Mouse (Mus musculus) myocyte (in vitro differentiated cells): ENCODE results near the gene Gprc5b. TPM values are rescaled to one million over a fixed set of nuclear protein-coding genes. Genes with fewer than 3 reads are reported as not detected.

Experiments
- H3K27me3 ChIP-seq: one replicate; pipeline ENCODE4 v1.6.1; 2011; ENCODE audit not compliant: control insufficient read depth, insufficient read depth, insufficient read length
- H3K36me3 ChIP-seq: one replicate; pipeline ENCODE4 v1.6.1; 2011; ENCODE audit not compliant: control insufficient read depth, insufficient read depth
- H3K4me2 ChIP-seq: one replicate; pipeline ENCODE4 v1.6.1; 2011; ENCODE audit warnings: low read depth, control low read depth
- H3K4me3 ChIP-seq: one replicate; pipeline ENCODE4 v1.5.1; 2011; ENCODE audit warnings: mild to moderate bottlenecking, control low read depth, moderate library complexity
- H3K79me2 ChIP-seq: one replicate; pipeline ENCODE4 v1.6.1; 2011; ENCODE audit not compliant: control insufficient read depth, insufficient read depth
- H3ac ChIP-seq: one replicate; pipeline ENCODE4 v1.6.1; 2011; ENCODE audit not compliant: control insufficient read depth, insufficient read length
- CEBPB ChIP-seq: IDR thresholded peaks from 2 replicates; pipeline ENCODE4 v1.6.1; 2011; ENCODE audit warnings: mild to moderate bottlenecking, moderate library complexity; ENCODE audit not compliant: poor library complexity, insufficient read depth, severe bottlenecking
- E2F4 ChIP-seq: IDR thresholded peaks from one replicate; pipeline ENCODE4 v1.6.1; 2011; ENCODE audit warnings: mild to moderate bottlenecking, control low read depth, moderate library complexity; ENCODE audit not compliant: insufficient read depth
- MAX ChIP-seq: IDR thresholded peaks from one replicate; pipeline ENCODE4 v1.6.1; 2011; ENCODE audit warnings: low read depth, mild to moderate bottlenecking, control low read depth
- MYOD1 ChIP-seq, 3 experiments: IDR thresholded peaks; one replicate each; pipeline ENCODE4 v1.6.1; 2011; ENCODE audit warnings: control low read depth in 2 of 3, low read depth in 2 of 3, mild to moderate bottlenecking in 2 of 3, moderate library complexity in 1 of 3; ENCODE audit not compliant: insufficient read length in 2 of 3, control insufficient read depth in 1 of 3
- MYOG ChIP-seq, 3 experiments: IDR thresholded peaks; one replicate each; pipeline ENCODE4 v1.6.1; 2011; ENCODE audit warnings: control low read depth in 2 of 3, low read depth in 2 of 3, mild to moderate bottlenecking in 2 of 3; ENCODE audit not compliant: insufficient read length in 2 of 3, control insufficient read depth in 1 of 3, insufficient read depth in 1 of 3
- POLR2A ChIP-seq: IDR thresholded peaks from one replicate; pipeline ENCODE4 v1.6.1; 2011; ENCODE audit warnings: low read depth, mild to moderate bottlenecking, control low read depth, moderate library complexity; ENCODE audit not compliant: insufficient read length
- POLR2AphosphoS2 ChIP-seq: IDR thresholded peaks from one replicate; pipeline ENCODE4 v1.6.1; 2011; ENCODE audit warnings: low read depth, control low read depth; ENCODE audit not compliant: insufficient read length
- REST ChIP-seq: IDR thresholded peaks from one replicate; pipeline ENCODE4 v1.6.1; 2011; ENCODE audit warnings: mild to moderate bottlenecking, control low read depth, moderate library complexity; ENCODE audit not compliant: insufficient read depth, insufficient read length
- SRF ChIP-seq: IDR thresholded peaks from one replicate; pipeline ENCODE4 v1.6.1; 2011; ENCODE audit warnings: low read depth; ENCODE audit not compliant: control insufficient read depth, insufficient read length
- TCF12 ChIP-seq: IDR thresholded peaks from one replicate; pipeline ENCODE4 v1.6.1; 2011; ENCODE audit warnings: mild to moderate bottlenecking, control low read depth; ENCODE audit not compliant: poor library complexity, insufficient read depth, severe bottlenecking
- TCF3 ChIP-seq: IDR thresholded peaks from one replicate; pipeline ENCODE4 v1.6.1; 2011; ENCODE audit warnings: low read depth, control low read depth; ENCODE audit not compliant: insufficient read length
- USF1 ChIP-seq: IDR thresholded peaks from one replicate; pipeline ENCODE4 v1.6.1; 2011; ENCODE audit warnings: low read depth, mild to moderate bottlenecking, control low read depth, moderate library complexity
- polyA plus RNA-seq: library from polyadenylated mRNA; unstranded; fragments of >200 nt; fragmentation: generic; extraction: Trizol; gene quantifications from one replicate; pipeline ENCODE4 v1.2.1, GENCODE M21; 2012; ENCODE audit warnings: missing spikeins

The Gprc5b gene
- polyA plus RNA-seq, 1 experiment: 27.5 TPM

DNA sequence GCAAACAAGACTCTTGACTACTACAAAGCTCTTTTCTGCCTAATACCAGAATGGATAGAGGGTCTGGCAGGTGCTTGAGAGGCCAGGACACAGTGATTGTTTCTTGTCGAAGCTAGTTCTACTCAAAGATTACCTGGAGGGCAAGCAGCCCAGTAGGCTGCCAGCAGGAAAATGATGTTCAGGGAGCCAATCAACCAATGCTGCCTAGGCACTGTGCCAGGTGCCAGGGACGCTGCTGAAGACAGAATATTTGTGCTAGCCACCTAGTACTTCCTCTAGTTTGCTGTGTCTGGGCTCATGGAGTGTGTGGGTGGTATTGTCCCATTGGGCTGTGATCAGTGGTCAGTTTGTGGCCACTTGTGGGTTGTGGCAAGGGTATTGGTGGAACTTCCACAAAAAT lies 7.5 kb upstream of the Gprc5b start:
- no peaks in the 10 kb centered on the region for H3K36me3 ChIP-seq
- no peak overlapping the region for H3ac ChIP-seq
- H3K27me3 ChIP-seq: no peaks in the 10 kb centered on the region
- TF ChIP-seq POLR2A (no peak), TCF3 (no peak), MAX (no peak), CEBPB (no peak)
- H3K4me3 ChIP-seq: no peak overlapping the region
- no peak overlapping the region for H3K4me2 ChIP-seq
- H3K79me2 ChIP-seq: no peaks in the 10 kb centered on the region

DNA sequence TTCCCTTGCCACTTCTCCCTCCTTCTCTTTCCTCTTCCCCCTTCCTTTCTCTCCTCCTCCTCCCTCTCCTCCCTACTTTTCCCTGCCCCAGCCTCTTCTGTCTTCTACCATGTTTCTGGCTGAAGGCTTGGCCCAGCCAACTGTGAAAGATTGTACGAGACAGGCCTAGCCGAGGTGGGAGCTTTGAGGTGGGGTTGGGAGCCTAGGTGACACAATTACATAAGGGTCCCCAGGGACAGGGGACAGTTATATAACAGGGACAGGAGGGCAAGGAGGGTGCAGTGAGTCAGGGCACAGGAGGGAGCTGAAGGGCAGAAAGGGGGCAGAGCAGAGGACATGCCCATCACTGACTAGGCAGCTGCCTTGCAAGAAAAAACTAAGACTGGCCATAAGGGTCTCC lies 7.0 kb upstream of the Gprc5b start:
- Histone ChIP-seq H3K4me3 (no peak overlapping the region), H3K79me2 (no peaks in the 10 kb centered on the region), H3ac (no peak overlapping the region), H3K4me2 (no peak overlapping the region), H3K36me3 (no peaks in the 10 kb centered on the region), H3K27me3 (no peaks in the 10 kb centered on the region)
- no peak for TF ChIP-seq POLR2AphosphoS2
- TF ChIP-seq MYOG (IDR thresholded peaks at IDR 0.05; ENCODE audit: control insufficient read depth in 1 of 3, insufficient read depth in 1 of 3, insufficient read length in 2 of 3, low read depth in 2 of 3): no peak
- TF ChIP-seq USF1: no peak
- no peak for TF ChIP-seq REST
- no peak for TF ChIP-seq POLR2A
- no peak for TF ChIP-seq MAX
- TF ChIP-seq SRF: no peak
- TF ChIP-seq E2F4: no peak

DNA sequence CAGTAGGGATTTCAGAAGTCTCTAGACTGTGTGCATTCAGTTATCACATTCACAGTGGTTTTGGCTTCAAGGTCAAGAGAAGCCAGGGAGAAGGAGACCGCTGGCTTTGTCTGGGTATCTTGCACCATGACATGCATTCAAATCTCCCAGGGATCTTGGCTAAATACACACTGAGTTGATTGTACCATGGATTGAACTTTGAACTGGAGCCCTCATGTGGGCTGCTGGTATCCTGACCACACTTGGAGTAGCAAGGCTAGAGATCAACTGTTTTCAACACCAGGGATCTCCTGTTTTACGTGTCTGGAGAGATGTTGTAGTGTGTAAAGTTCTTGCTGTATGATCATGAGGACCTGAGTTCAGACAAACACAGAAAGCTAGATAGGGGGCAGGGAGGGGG lies 4.8 kb upstream of the Gprc5b start:
- no peak overlapping the region for H3K4me2 ChIP-seq
- no peak for TF ChIP-seq POLR2A
- TF ChIP-seq E2F4: no peak
- no peak for TF ChIP-seq CEBPB
- H3K27me3 ChIP-seq: no peaks in the 10 kb centered on the region
- no peak overlapping the region for H3K4me3 ChIP-seq
- H3K79me2 ChIP-seq: no peaks in the 10 kb centered on the region
- H3K36me3 ChIP-seq: no peaks in the 10 kb centered on the region
- no peak overlapping the region for H3ac ChIP-seq

DNA sequence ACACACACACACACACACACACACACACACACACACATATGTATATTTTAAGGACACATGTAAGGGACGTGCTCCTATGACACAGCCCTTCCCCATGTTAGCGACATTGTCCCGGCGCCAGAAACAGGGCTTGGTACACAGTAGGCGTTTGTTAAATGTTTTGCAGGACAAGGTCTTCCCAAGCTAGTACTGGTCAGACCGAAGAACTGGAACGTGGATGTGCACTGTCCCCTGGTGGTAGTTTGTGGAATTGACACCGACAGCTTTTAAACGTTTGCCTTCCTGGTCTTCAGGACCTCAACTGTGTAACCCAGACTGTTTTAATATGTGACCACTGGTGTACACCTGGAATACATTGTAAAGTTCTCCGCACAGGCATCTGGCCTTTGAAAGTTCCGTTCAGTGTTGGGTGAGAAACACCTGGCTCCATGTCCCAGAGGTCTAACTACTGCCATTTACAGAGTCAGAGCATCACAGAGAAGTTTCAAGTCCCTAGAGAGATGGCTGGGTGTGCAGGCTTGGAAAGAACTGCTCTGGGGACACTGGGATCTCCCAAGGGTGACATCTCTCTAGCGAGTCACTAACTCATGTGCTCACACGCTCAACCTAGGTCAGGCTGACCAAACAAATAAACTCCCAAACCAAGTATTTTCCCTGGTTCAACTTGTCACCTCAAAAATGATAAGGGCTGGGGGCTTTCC lies 1.3 kb upstream of the Gprc5b start:
- no peaks in the 10 kb centered on the region for H3K36me3 ChIP-seq
- H3ac ChIP-seq: no peak overlapping the region
- TF ChIP-seq MAX (no peak), POLR2A (no peak), CEBPB (no peak), USF1 (no peak), MYOG (IDR thresholded peaks at IDR 0.05; ENCODE audit: control insufficient read depth in 1 of 3, insufficient read depth in 1 of 3, insufficient read length in 2 of 3, low read depth in 2 of 3) (no peak), SRF (no peak), MYOD1 (IDR thresholded peaks at IDR 0.05; ENCODE audit: control insufficient read depth in 1 of 3, insufficient read length in 2 of 3, low read depth in 2 of 3) (no peak), E2F4 (no peak), REST (no peak)
- no peaks in the 10 kb centered on the region for H3K27me3 ChIP-seq
- H3K4me3 ChIP-seq: no peak overlapping the region
- H3K4me2 ChIP-seq: peak overlapping the region; percentile 98
- peaks cover 34% of the 10 kb centered on the region for H3K79me2 ChIP-seq

DNA sequence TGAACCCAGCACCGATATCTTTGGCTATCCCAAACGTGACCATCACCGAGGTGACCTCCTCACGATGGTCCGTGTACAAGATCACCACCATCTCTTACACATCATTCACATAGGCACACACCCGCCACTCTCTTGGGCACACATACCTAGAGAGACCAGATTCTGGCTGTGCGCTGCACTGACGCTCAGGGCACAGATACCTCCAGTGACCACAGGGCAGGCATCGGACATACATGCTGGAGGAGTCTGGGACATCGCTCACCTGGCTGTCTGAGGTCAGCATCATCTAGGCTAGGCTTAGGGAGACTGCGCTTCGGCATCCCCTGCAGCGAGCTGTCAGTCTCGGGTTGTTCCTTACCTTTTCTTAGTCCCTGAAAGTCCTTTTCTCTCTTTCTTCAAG lies 660 bp upstream of the Gprc5b start:
- H3ac ChIP-seq: no peak overlapping the region
- H3K27me3 ChIP-seq: no peaks in the 10 kb centered on the region
- peaks cover 41% of the 10 kb centered on the region for H3K79me2 ChIP-seq
- peak overlapping the region; percentile 82 for H3K4me3 ChIP-seq
- TF ChIP-seq MAX (no peak), MYOD1 (IDR thresholded peaks at IDR 0.05; ENCODE audit: control insufficient read depth in 1 of 3, insufficient read length in 2 of 3, low read depth in 2 of 3) (no peak), USF1 (no peak), TCF12 (no peak), SRF (no peak), REST (no peak), MYOG (IDR thresholded peaks at IDR 0.05; ENCODE audit: control insufficient read depth in 1 of 3, insufficient read depth in 1 of 3, insufficient read length in 2 of 3, low read depth in 2 of 3) (no peak), POLR2A (no peak), E2F4 (no peak), POLR2AphosphoS2 (no peak), TCF3 (no peak), CEBPB (no peak)
- H3K36me3 ChIP-seq: no peaks in the 10 kb centered on the region
- H3K4me2 ChIP-seq: peak overlapping the region; percentile 98
